Mouse (Mus musculus) stomach, postnatal 0 days (tissue): ENCODE measurements around the gene Tomm20l. TPM values are rescaled to one million over a fixed set of nuclear protein-coding genes. Genes with fewer than 3 reads are reported as not detected.
"Not testable (repeated sequence)": the region's sequence is repeated elsewhere in the genome, so short reads cannot be mapped to it uniquely, and the experiment has no call there.

Experiments
- ATAC-seq: fragments of 200-750 bp; cut with Nextera tagmentation; 2 replicates; pipeline ENCODE4 v1.8.0; 2017; ENCODE audit not compliant: low FRiP score, low TSS enrichment
- DNase-seq: peaks from one replicate; pipeline ENCODE4 v3.0.0-alpha.2; 2016; ENCODE audit warnings: low spot score
- H3K27ac ChIP-seq: fragments of 300-500 bp; sonication (generic); replicated peaks from 2 replicates; pipeline ENCODE4 v1.5.1; 2014; ENCODE audit warnings: mild to moderate bottlenecking, control low read depth
- H3K27me3 ChIP-seq: fragments of 300-500 bp; sonication (generic); 2 replicates; pipeline ENCODE4 v1.6.1; 2014; ENCODE audit warnings: low read length; ENCODE audit not compliant: control insufficient read depth, insufficient read depth
- H3K36me3 ChIP-seq: fragments of 300-500 bp; sonication (generic); 2 replicates; pipeline ENCODE4 v1.6.1; 2014; ENCODE audit warnings: low read length, mixed read lengths; ENCODE audit not compliant: control insufficient read depth, insufficient read depth
- H3K4me1 ChIP-seq: fragments of 300-500 bp; sonication (generic); replicated peaks from 2 replicates; pipeline ENCODE4 v1.6.1; 2014; ENCODE audit warnings: antibody characterized with exemption; ENCODE audit not compliant: control insufficient read depth, insufficient read depth
- H3K4me2 ChIP-seq: fragments of 300-500 bp; sonication (generic); replicated peaks from 2 replicates; pipeline ENCODE4 v1.6.1; 2014; ENCODE audit warnings: low read depth, mild to moderate bottlenecking, control low read depth, moderate library complexity
- H3K4me3 ChIP-seq: fragments of 300-500 bp; sonication (generic); 2 replicates; pipeline ENCODE4 v1.5.1; 2014; ENCODE audit warnings: low read depth, low read length, control low read depth
- H3K9ac ChIP-seq: fragments of 300-500 bp; sonication (generic); 2 replicates; pipeline ENCODE4 v1.6.1; 2014; ENCODE audit warnings: mild to moderate bottlenecking, low read length, control low read depth, mixed read lengths
- H3K9me3 ChIP-seq: fragments of 300-500 bp; sonication (generic); 2 replicates; pipeline ENCODE4 v1.6.1; 2016; ENCODE audit warnings: low read length; ENCODE audit not compliant: control insufficient read depth
- CTCF ChIP-seq: IDR thresholded peaks from 2 replicates; pipeline ENCODE4 v1.5.1; 2016; ENCODE audit warnings: antibody characterized with exemption, low read depth, mild to moderate bottlenecking, moderate library complexity
- EP300 ChIP-seq: optimal IDR thresholded peaks from 2 replicates; pipeline ENCODE3; 2016; ENCODE audit warnings: antibody characterized with exemption
- WGBS: fragments of 180-500 bp; shearing (Covaris S2); extraction: QIAGEN DNeasy Blood & Tissue Kit; methylation state at CpG from one replicate; pipeline ENCODE4 v1.1.7; 2014; 5-methylcytosine and 5-hydroxymethylcytosine counted together
- polyA plus RNA-seq: library from polyadenylated mRNA; unstranded; fragments of >200 nt; fragmentation: Nextera tagmentation; extraction: Ambion mirVana; gene quantifications from 2 replicates; pipeline ENCODE4 v1.2.1, GENCODE M21; 2015

Gene Tomm20l
- polyA plus RNA-seq, result not detected in 2 replicates

GRCm38 (mm10) chr12:71111331-71111730 lies at the start of gene Tomm20l:
Tomm20l (plus strand) TSS chr12:71111428.
- ATAC-seq, result peak; percentile 56; the same call in 1 of the 2 replicates
- peak within 1 kb of the TSS; percentile 28; the same call in 1 of the 2 replicates for H3K9ac ChIP-seq
- H3K36me3 ChIP-seq, result no peaks in the 10 kb centered on the region
- peak; percentile 66 for DNase-seq
- H3K9me3 ChIP-seq, result no peaks in the 10 kb centered on the region
- TF ChIP-seq EP300 (no peak), CTCF (peak; percentile 62)
- H3K27me3 ChIP-seq, result no peaks in the 10 kb centered on the region
- peak within 1 kb of the TSS; percentile 52 for H3K4me2 ChIP-seq
- peak within 1 kb of the TSS; percentile 23 for H3K4me3 ChIP-seq
- no peak within 1 kb of the TSS for H3K27ac ChIP-seq
- WGBS, result 8% methylated on average over 28 of the region's 33 CpGs
- 0 out of 2 replicates have a peak, but pooled peaks cover 3% of the 10 kb centered on the region for H3K4me1 ChIP-seq

GRCm38 (mm10) chr12:71069846-71070245 lies 41.4 kb upstream of the Tomm20l start:
- no peak for DNase-seq
- WGBS, result 82% methylated on average over 17 of the region's 17 CpGs
- Histone ChIP-seq H3K9ac (no peak overlapping the region), H3K4me2 (no peak overlapping the region), H3K9me3 (no peaks in the 10 kb centered on the region), H3K36me3 (peaks cover 34% of the 10 kb centered on the region), H3K4me3 (no peak overlapping the region), H3K27me3 (no peaks in the 10 kb centered on the region), H3K27ac (peak overlapping the region; percentile 18; the same call in 1 of the 2 replicates), H3K4me1 (no peaks in the 10 kb centered on the region)
- TF ChIP-seq CTCF (no peak), EP300 (no peak)
- ATAC-seq, result no peak

DNA sequence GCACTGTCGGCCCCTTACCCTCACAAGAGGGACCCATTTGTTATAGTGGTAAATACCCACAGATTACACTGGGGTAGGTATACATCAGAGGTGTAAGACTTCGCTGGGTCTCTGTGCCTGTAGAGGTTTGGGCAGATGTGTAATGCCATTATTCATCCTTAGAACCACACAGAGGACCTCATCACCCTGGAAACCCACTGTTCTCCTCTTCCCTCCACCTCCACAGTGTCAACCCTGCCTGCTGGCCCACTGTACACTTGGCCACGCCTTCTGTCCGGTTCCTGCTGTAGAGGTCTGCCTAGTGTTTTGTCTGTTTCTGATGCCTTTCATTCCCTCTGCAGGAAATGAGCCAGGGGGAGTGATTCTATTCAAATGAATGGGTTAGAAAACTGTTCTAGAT lies 39.2 kb upstream of the Tomm20l start:
- ATAC-seq (no peak), DNase-seq (no peak)
- Histone ChIP-seq H3K36me3 (peaks cover 37% of the 10 kb centered on the region), H3K4me3 (no peak overlapping the region), H3K9ac (no peak overlapping the region), H3K4me1 (no peaks in the 10 kb centered on the region), H3K27me3 (no peaks in the 10 kb centered on the region), H3K4me2 (no peak overlapping the region), H3K27ac (no peak overlapping the region), H3K9me3 (no peaks in the 10 kb centered on the region)
- 91% methylated on average over 4 of the region's 4 CpGs for WGBS
- no peak for TF ChIP-seq EP300
- TF ChIP-seq CTCF, result no peak

DNA sequence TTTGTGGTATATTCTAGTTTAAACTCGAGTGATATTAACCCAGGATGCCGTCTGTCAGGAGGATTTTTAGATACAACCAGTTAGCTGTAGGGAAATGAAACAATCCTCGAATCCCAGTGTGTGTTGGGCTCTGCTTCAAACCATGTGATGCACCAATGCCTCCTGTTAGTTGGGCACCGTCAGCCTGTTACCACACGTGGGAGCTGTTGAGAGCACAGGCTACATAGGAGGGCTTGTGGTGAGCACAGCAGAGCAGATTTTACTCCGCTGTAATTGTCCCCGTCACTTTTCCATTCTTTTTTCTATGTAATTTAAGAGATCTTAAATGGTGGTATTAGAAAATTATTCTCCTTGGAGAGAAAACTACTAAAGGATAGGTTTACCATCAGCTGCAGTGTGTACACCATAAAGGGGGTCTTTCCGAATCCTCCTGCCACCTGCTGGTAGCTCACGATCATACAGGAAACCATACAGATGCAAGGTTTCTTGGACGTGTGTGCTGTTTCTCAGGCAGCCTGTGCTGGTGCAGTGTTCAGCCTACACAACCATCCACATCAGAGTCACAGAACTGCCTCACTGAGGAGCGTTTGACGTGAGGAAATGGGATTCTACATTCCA lies 38.0 kb upstream of the Tomm20l start:
- Histone ChIP-seq H3K9ac (no peak overlapping the region), H3K36me3 (peaks cover 30% of the 10 kb centered on the region), H3K4me1 (no peaks in the 10 kb centered on the region), H3K9me3 (no peaks in the 10 kb centered on the region), H3K4me2 (no peak overlapping the region), H3K27me3 (no peaks in the 10 kb centered on the region), H3K27ac (no peak overlapping the region), H3K4me3 (no peak overlapping the region)
- no peak for ATAC-seq
- TF ChIP-seq CTCF (peak; percentile 65), EP300 (no peak)
- 63% methylated on average over 12 of the region's 12 CpGs for WGBS
- DNase-seq, result peak; percentile 22

- H3K27me3 ChIP-seq, result no peaks in the 10 kb centered on the region
- H3K27ac ChIP-seq, result no peak overlapping the region
- ATAC-seq (no peak), DNase-seq (no peak)
- no peak overlapping the region for H3K4me2 ChIP-seq
- H3K36me3 ChIP-seq, result peaks cover 2% of the 10 kb centered on the region; the same call in 1 of the 2 replicates
- no peaks in the 10 kb centered on the region for H3K9me3 ChIP-seq
- no peaks in the 10 kb centered on the region for H3K4me1 ChIP-seq
- H3K4me3 ChIP-seq, result no peak overlapping the region
- TF ChIP-seq EP300 (no peak), CTCF (no peak)
- H3K9ac ChIP-seq, result no peak overlapping the region
- WGBS, result 91% methylated on average over 8 of the region's 8 CpGs
Observed at GRCm38 (mm10) chr12:71086331-71086730, 24.9 kb upstream of the Tomm20l start.

DNA sequence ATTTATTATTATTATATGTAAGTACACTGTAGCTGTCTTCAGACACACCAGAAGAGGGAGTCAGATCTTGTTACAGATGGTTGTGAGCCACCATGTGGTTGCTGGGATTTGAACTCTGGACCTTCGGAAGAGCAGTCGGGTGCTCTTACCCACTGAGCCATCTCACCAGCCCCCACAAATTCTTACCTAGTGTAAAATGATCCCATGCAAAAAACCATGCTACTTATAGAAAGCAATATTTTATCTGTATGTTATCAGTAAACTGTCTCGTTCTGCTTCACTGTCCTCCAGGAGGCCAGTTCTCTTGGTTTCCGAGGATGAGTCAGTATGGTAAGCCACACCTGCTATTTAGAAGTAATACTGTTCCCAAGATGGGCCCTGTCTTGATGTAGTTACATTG lies 7.0 kb upstream of the Tomm20l start:
- not testable (repeated sequence) for H3K27me3 ChIP-seq, H3K4me1 ChIP-seq, H3K9me3 ChIP-seq, H3K9ac ChIP-seq, H3K4me2 ChIP-seq, ATAC-seq, H3K36me3 ChIP-seq, H3K27ac ChIP-seq, H3K4me3 ChIP-seq, DNase-seq
- 77% methylated on average over 4 of the region's 4 CpGs for WGBS
